Mouse (Mus musculus): ENCODE data around the gene Ptpro. TPM values are rescaled to one million over a fixed set of nuclear protein-coding genes. Genes with fewer than 3 reads are reported as not detected.
"Not testable (repeated sequence)": the region's sequence is repeated elsewhere in the genome, so short reads cannot be mapped to it uniquely, and the experiment has no call there.

Gene Ptpro
- total and polyA plus RNA-seq, 2 experiments, result 0.51 to 0.65 TPM

GRCm38 (mm10) chr6:137433521-137434137 lies 181.5 kb downstream of the Ptpro start:
- Histone ChIP-seq H3K4me1 (ENCODE audit: control insufficient read depth, insufficient read depth, low read length) (no peaks in the 10 kb centered on the region), H3K36me3 (ENCODE audit: control insufficient read depth, insufficient read depth, low read length) (no peaks in the 10 kb centered on the region), H3K27me3 (ENCODE audit: control insufficient read depth, insufficient read depth, low read length) (no peaks in the 10 kb centered on the region), H3K79me2 (ENCODE audit: control insufficient read depth, insufficient read depth, low read length) (no peaks in the 10 kb centered on the region), H3K9ac (ENCODE audit: low read depth, low read length) (no peak overlapping the region), H3K27ac (replicated peaks; ENCODE audit: insufficient read depth, low read depth, low read length) (no peak overlapping the region), H3K4me3 (ENCODE audit: insufficient read depth, low read depth, low read length) (no peak overlapping the region)
- DNase-seq (ENCODE audit: extremely low read depth, low read depth, low spot score), result no peak
- TF ChIP-seq CTCF (IDR thresholded peaks at IDR 0.05; ENCODE audit: low read depth, low read length), result no peak
- no peak for TF ChIP-seq POLR2A (IDR thresholded peaks at IDR 0.05; ENCODE audit: extremely low read depth, insufficient read depth, low read length)
- 66% methylated on average over 14 of the region's 14 CpGs for WGBS

GRCm38 (mm10) chr6:137437486-137437885 lies 185.4 kb downstream of the Ptpro start:
- Histone ChIP-seq H3K4me1 (ENCODE audit: control insufficient read depth, insufficient read depth, low read length) (no peaks in the 10 kb centered on the region), H3K27me3 (ENCODE audit: control insufficient read depth, insufficient read depth, low read length) (no peaks in the 10 kb centered on the region; the same call in 1 of the 2 replicates), H3K4me3 (ENCODE audit: insufficient read depth, low read depth, low read length) (no peak overlapping the region), H3K27ac (replicated peaks; ENCODE audit: insufficient read depth, low read depth, low read length) (no peak overlapping the region), H3K9ac (ENCODE audit: low read depth, low read length) (no peak overlapping the region), H3K79me2 (ENCODE audit: control insufficient read depth, insufficient read depth, low read length) (no peaks in the 10 kb centered on the region), H3K36me3 (ENCODE audit: control insufficient read depth, insufficient read depth, low read length) (no peaks in the 10 kb centered on the region)
- no peak for DNase-seq (ENCODE audit: extremely low read depth, low read depth, low spot score)
- TF ChIP-seq POLR2A (IDR thresholded peaks at IDR 0.05; ENCODE audit: extremely low read depth, insufficient read depth, low read length) (no peak), CTCF (IDR thresholded peaks at IDR 0.05; ENCODE audit: low read depth, low read length) (no peak)
- 82% methylated on average over 4 of the region's 4 CpGs for WGBS

GRCm38 (mm10) chr6:137437902-137438580 lies 185.9 kb downstream of the Ptpro start:
- no peak overlapping the region for H3K9ac ChIP-seq (ENCODE audit: low read depth, low read length)
- no peaks in the 10 kb centered on the region for H3K79me2 ChIP-seq (ENCODE audit: control insufficient read depth, insufficient read depth, low read length)
- TF ChIP-seq CTCF (IDR thresholded peaks at IDR 0.05; ENCODE audit: low read depth, low read length) (no peak), POLR2A (IDR thresholded peaks at IDR 0.05; ENCODE audit: extremely low read depth, insufficient read depth, low read length) (no peak)
- H3K4me3 ChIP-seq (ENCODE audit: insufficient read depth, low read depth, low read length), result no peak overlapping the region
- no peaks in the 10 kb centered on the region; the same call in 1 of the 2 replicates for H3K27me3 ChIP-seq (ENCODE audit: control insufficient read depth, insufficient read depth, low read length)
- no peak overlapping the region for H3K27ac ChIP-seq (replicated peaks; ENCODE audit: insufficient read depth, low read depth, low read length)
- WGBS, result 50% methylated on average over 16 of the region's 16 CpGs
- H3K36me3 ChIP-seq (ENCODE audit: control insufficient read depth, insufficient read depth, low read length), result no peaks in the 10 kb centered on the region
- DNase-seq (ENCODE audit: extremely low read depth, low read depth, low spot score), result no peak
- H3K4me1 ChIP-seq (ENCODE audit: control insufficient read depth, insufficient read depth, low read length), result no peaks in the 10 kb centered on the region

GRCm38 (mm10) chr6:137440559-137441486 lies 188.7 kb downstream of the Ptpro start:
- no peak for DNase-seq (ENCODE audit: extremely low read depth, low read depth, low spot score)
- Histone ChIP-seq H3K79me2 (ENCODE audit: control insufficient read depth, insufficient read depth, low read length) (no peaks in the 10 kb centered on the region), H3K36me3 (ENCODE audit: control insufficient read depth, insufficient read depth, low read length) (no peaks in the 10 kb centered on the region), H3K9ac (ENCODE audit: low read depth, low read length) (no peak overlapping the region), H3K4me3 (ENCODE audit: insufficient read depth, low read depth, low read length) (no peak overlapping the region), H3K27ac (replicated peaks; ENCODE audit: insufficient read depth, low read depth, low read length) (no peak overlapping the region), H3K4me1 (ENCODE audit: control insufficient read depth, insufficient read depth, low read length) (no peaks in the 10 kb centered on the region), H3K27me3 (ENCODE audit: control insufficient read depth, insufficient read depth, low read length) (no peaks in the 10 kb centered on the region; the same call in 1 of the 2 replicates)
- 45% methylated on average over 19 of the region's 19 CpGs for WGBS
- TF ChIP-seq CTCF (IDR thresholded peaks at IDR 0.05; ENCODE audit: low read depth, low read length), result no peak
- TF ChIP-seq POLR2A (IDR thresholded peaks at IDR 0.05; ENCODE audit: extremely low read depth, insufficient read depth, low read length), result no peak

GRCm38 (mm10) chr6:137443089-137443488 lies 191.0 kb downstream of the Ptpro start:
- Histone ChIP-seq H3K4me3 (ENCODE audit: insufficient read depth, low read depth, low read length) (no peak overlapping the region), H3K79me2 (ENCODE audit: control insufficient read depth, insufficient read depth, low read length) (no peaks in the 10 kb centered on the region), H3K27me3 (ENCODE audit: control insufficient read depth, insufficient read depth, low read length) (no peaks in the 10 kb centered on the region; the same call in 1 of the 2 replicates), H3K4me1 (ENCODE audit: control insufficient read depth, insufficient read depth, low read length) (no peaks in the 10 kb centered on the region), H3K27ac (replicated peaks; ENCODE audit: insufficient read depth, low read depth, low read length) (no peak overlapping the region), H3K9ac (ENCODE audit: low read depth, low read length) (no peak overlapping the region), H3K36me3 (ENCODE audit: control insufficient read depth, insufficient read depth, low read length) (no peaks in the 10 kb centered on the region)
- no peak for TF ChIP-seq POLR2A (IDR thresholded peaks at IDR 0.05; ENCODE audit: extremely low read depth, insufficient read depth, low read length)
- TF ChIP-seq CTCF (IDR thresholded peaks at IDR 0.05; ENCODE audit: low read depth, low read length), result no peak
- WGBS, result 88% methylated on average over 12 of the region's 12 CpGs
- DNase-seq (ENCODE audit: extremely low read depth, low read depth, low spot score), result no peak

GRCm38 (mm10) chr6:137446116-137446515 lies 194.0 kb downstream of the Ptpro start:
- H3K4me1 ChIP-seq (ENCODE audit: control insufficient read depth, insufficient read depth, low read length); H3K79me2 ChIP-seq (ENCODE audit: control insufficient read depth, insufficient read depth, low read length); H3K27ac ChIP-seq (replicated peaks; ENCODE audit: insufficient read depth, low read depth, low read length); H3K27me3 ChIP-seq (ENCODE audit: control insufficient read depth, insufficient read depth, low read length); H3K4me3 ChIP-seq (ENCODE audit: insufficient read depth, low read depth, low read length); DNase-seq (ENCODE audit: extremely low read depth, low read depth, low spot score); H3K36me3 ChIP-seq (ENCODE audit: control insufficient read depth, insufficient read depth, low read length); H3K9ac ChIP-seq (ENCODE audit: low read depth, low read length): not testable (repeated sequence)
- 69% methylated on average over 7 of the region's 7 CpGs for WGBS

Data from liver, adult 2 months (tissue).